Mouse (Mus musculus) heart, embryonic 15.5 days (tissue): ENCODE data around the gene Hps4. TPM values are rescaled to one million over a fixed set of nuclear protein-coding genes. Genes with fewer than 3 reads are reported as not detected.

ENCODE experiments used
- ATAC-seq: fragments of 200-750 bp; cut with Nextera tagmentation; replicated peaks from 2 replicates; pipeline ENCODE4 v1.8.0; 2017; ENCODE audit warnings: low read depth, moderate TSS enrichment; ENCODE audit not compliant: insufficient number of reproducible peaks, insufficient read depth, low FRiP score
- H3K27ac ChIP-seq: fragments of 300-500 bp; sonication (generic); 2 replicates; pipeline ENCODE4 v1.5.1; 2015; ENCODE audit warnings: mild to moderate bottlenecking, inconsistent platforms
- H3K27me3 ChIP-seq: fragments of 300-500 bp; sonication (generic); 2 replicates; pipeline ENCODE4 v1.6.1; 2015; ENCODE audit warnings: inconsistent platforms
- H3K36me3 ChIP-seq: fragments of 300-500 bp; sonication (generic); 2 replicates; pipeline ENCODE4 v1.6.1; 2015; ENCODE audit warnings: mild to moderate bottlenecking, inconsistent platforms
- H3K4me1 ChIP-seq: fragments of 300-500 bp; sonication (generic); replicated peaks from 2 replicates; pipeline ENCODE4 v1.6.1; 2015; ENCODE audit warnings: inconsistent platforms
- H3K4me2 ChIP-seq: fragments of 300-500 bp; sonication (generic); 2 replicates; pipeline ENCODE4 v1.6.1; 2015; ENCODE audit warnings: inconsistent platforms, mild to moderate bottlenecking, moderate library complexity
- H3K4me3 ChIP-seq: fragments of 300-500 bp; sonication (generic); 2 replicates; pipeline ENCODE4 v1.5.1; 2015; ENCODE audit warnings: mild to moderate bottlenecking, inconsistent platforms
- H3K9ac ChIP-seq: fragments of 300-500 bp; sonication (generic); 2 replicates; pipeline ENCODE4 v1.6.1; 2015; ENCODE audit warnings: mild to moderate bottlenecking, inconsistent platforms
- H3K9me3 ChIP-seq: fragments of 300-500 bp; sonication (generic); replicated peaks from 2 replicates; pipeline ENCODE4 v1.6.1; 2016; ENCODE audit warnings: inconsistent platforms
- WGBS: fragments of 180-500 bp; shearing (Covaris S2); methylation state at CpG from one replicate; pipeline ENCODE4 v1.1.7; 2015; ENCODE audit warnings: mixed read lengths; 5-methylcytosine and 5-hydroxymethylcytosine counted together
- polyA plus RNA-seq: library from polyadenylated mRNA; unstranded; fragments of >200 nt; fragmentation: Nextera tagmentation; extraction: Ambion mirVana; gene quantifications from 2 replicates; pipeline ENCODE4 v1.2.1, GENCODE M21; 2015

The Hps4 gene
- polyA plus RNA-seq, 1 experiment from 2014 or later = 15.6 TPM

- H3K27ac ChIP-seq = peak overlapping the region; percentile 77
- H3K9ac ChIP-seq = peak overlapping the region; percentile 38
These were observed 18.0 kb upstream of the Hps4 start for GRCm38 (mm10) chr5:112324637-112325545.

GRCm38 (mm10) chr5:112325546-112326445, 17.1 kb upstream of the Hps4 start, which contains the start of gene Tfip11:
Gene Tfip11 (plus strand): TSS chr5:112326358.
- Histone ChIP-seq H3K9ac (peak within 1 kb of the TSS; percentile 67), H3K9me3 (no peaks in the 10 kb centered on the region), H3K27ac (peak within 1 kb of the TSS; percentile 77), H3K4me3 (peak within 1 kb of the TSS; percentile 68), H3K27me3 (no peaks in the 10 kb centered on the region), H3K4me2 (peak within 1 kb of the TSS; percentile 66), H3K4me1 (peaks cover 20% of the 10 kb centered on the region), H3K36me3 (peaks cover 25% of the 10 kb centered on the region)
- 8% methylated on average over 48 of the region's 48 CpGs for WGBS
- ATAC-seq = peak; percentile 81

More at GRCm38 (mm10) chr5:112324637-112325545, 18.0 kb upstream of the Hps4 start:
- peaks cover 15% of the 10 kb centered on the region for H3K36me3 ChIP-seq
- ATAC-seq = peak; percentile 64
- no peaks in the 10 kb centered on the region for H3K9me3 ChIP-seq
- 19% methylated on average over 24 of the region's 24 CpGs for WGBS
- no peaks in the 10 kb centered on the region for H3K27me3 ChIP-seq
- H3K4me3 ChIP-seq = peak overlapping the region; percentile 68
- peaks cover 20% of the 10 kb centered on the region for H3K4me1 ChIP-seq
- H3K4me2 ChIP-seq = peak overlapping the region; percentile 66

GRCm38 (mm10) chr5:112326446-112327009, 16.4 kb upstream of the Hps4 start:
- under 1% methylated on average over 32 of the region's 33 CpGs for WGBS
- ATAC-seq = peak; percentile 51

GRCm38 (mm10) chr5:112327854-112328253, 15.0 kb upstream of the Hps4 start:
- Histone ChIP-seq H3K9ac (no peak overlapping the region), H3K27me3 (no peaks in the 10 kb centered on the region), H3K4me2 (no peak overlapping the region), H3K4me3 (no peak overlapping the region), H3K9me3 (no peaks in the 10 kb centered on the region), H3K27ac (no peak overlapping the region), H3K4me1 (peaks cover 20% of the 10 kb centered on the region), H3K36me3 (peaks cover 45% of the 10 kb centered on the region)
- WGBS = 93% methylated on average over 15 of the region's 15 CpGs
- no peak for ATAC-seq

More at GRCm38 (mm10) chr5:112326446-112327009, 16.4 kb upstream of the Hps4 start:
- Histone ChIP-seq H3K9me3 (no peaks in the 10 kb centered on the region), H3K4me1 (peaks cover 20% of the 10 kb centered on the region), H3K4me2 (peak overlapping the region; percentile 66), H3K4me3 (peak overlapping the region; percentile 68), H3K9ac (peak overlapping the region; percentile 67), H3K27ac (0 out of 2 replicates have a peak overlapping the region, but pooled peaks have one; percentile 0), H3K36me3 (peaks cover 32% of the 10 kb centered on the region), H3K27me3 (no peaks in the 10 kb centered on the region)

GRCm38 (mm10) chr5:112329805-112330564, 12.9 kb upstream of the Hps4 start:
- peaks cover 66% of the 10 kb centered on the region for H3K36me3 ChIP-seq
- no peaks in the 10 kb centered on the region for H3K9me3 ChIP-seq
- peaks cover 15% of the 10 kb centered on the region for H3K4me1 ChIP-seq
- H3K4me2 ChIP-seq = no peak overlapping the region
- WGBS = 90% methylated on average over 14 of the region's 14 CpGs
- no peak overlapping the region for H3K9ac ChIP-seq
- no peak overlapping the region for H3K27ac ChIP-seq
- ATAC-seq = no peak
- no peaks in the 10 kb centered on the region for H3K27me3 ChIP-seq
- H3K4me3 ChIP-seq = no peak overlapping the region

- Histone ChIP-seq H3K4me3 (no peak overlapping the region), H3K4me1 (no peaks in the 10 kb centered on the region), H3K9ac (no peak overlapping the region), H3K27me3 (no peaks in the 10 kb centered on the region), H3K4me2 (no peak overlapping the region), H3K36me3 (peaks cover 83% of the 10 kb centered on the region), H3K27ac (no peak overlapping the region), H3K9me3 (no peaks in the 10 kb centered on the region)
- WGBS = 16% methylated on average over 2 of the region's 2 CpGs
- no peak for ATAC-seq
These were observed 7.4 kb upstream of the Hps4 start for GRCm38 (mm10) chr5:112335473-112335872.

- H3K27me3 ChIP-seq = no peaks in the 10 kb centered on the region
- WGBS = 92% methylated on average over 22 of the region's 22 CpGs
- no peak overlapping the region for H3K9ac ChIP-seq
- H3K27ac ChIP-seq = no peak overlapping the region
- no peaks in the 10 kb centered on the region for H3K9me3 ChIP-seq
- peaks cover 67% of the 10 kb centered on the region for H3K36me3 ChIP-seq
- no peak overlapping the region for H3K4me3 ChIP-seq
- peaks cover 4% of the 10 kb centered on the region for H3K4me1 ChIP-seq
- no peak overlapping the region for H3K4me2 ChIP-seq
- no peak for ATAC-seq
These were observed 5.9 kb upstream of the Hps4 start for GRCm38 (mm10) chr5:112337004-112337403.

GRCm38 (mm10) chr5:112339215-112339614, 3.7 kb upstream of the Hps4 start:
- peaks cover 45% of the 10 kb centered on the region for H3K36me3 ChIP-seq
- H3K9me3 ChIP-seq = no peaks in the 10 kb centered on the region
- H3K4me1 ChIP-seq = peaks cover 18% of the 10 kb centered on the region
- H3K27ac ChIP-seq = no peak overlapping the region
- no peak for ATAC-seq
- 75% methylated on average over 7 of the region's 7 CpGs for WGBS
- no peak overlapping the region for H3K4me2 ChIP-seq
- no peak overlapping the region for H3K4me3 ChIP-seq
- no peak overlapping the region for H3K9ac ChIP-seq
- no peaks in the 10 kb centered on the region for H3K27me3 ChIP-seq

GRCm38 (mm10) chr5:112343205-112343595, 317 bp downstream of the Hps4 start:
- under 1% methylated on average over 24 of the region's 24 CpGs for WGBS
- peak overlapping the region; percentile 85 for H3K9ac ChIP-seq
- peaks cover 5% of the 10 kb centered on the region for H3K36me3 ChIP-seq
- peak; percentile 44; the same call in 1 of the 2 replicates for ATAC-seq
- H3K27ac ChIP-seq = peak overlapping the region; percentile 48
- H3K4me2 ChIP-seq = peak overlapping the region; percentile 80
- no peaks in the 10 kb centered on the region for H3K27me3 ChIP-seq
- no peaks in the 10 kb centered on the region for H3K9me3 ChIP-seq
- peaks cover 18% of the 10 kb centered on the region for H3K4me1 ChIP-seq
- peak overlapping the region; percentile 90 for H3K4me3 ChIP-seq
